Mouse (Mus musculus) ZHBTc4 (cell line): ENCODE results near the gene Sc5d.

ENCODE experiments used
- DNase-seq: peaks from one replicate; pipeline ENCODE4 v3.0.0-alpha.2; 2011; ENCODE audit warnings: low read depth, low spot score

The Sc5d gene

DNA sequence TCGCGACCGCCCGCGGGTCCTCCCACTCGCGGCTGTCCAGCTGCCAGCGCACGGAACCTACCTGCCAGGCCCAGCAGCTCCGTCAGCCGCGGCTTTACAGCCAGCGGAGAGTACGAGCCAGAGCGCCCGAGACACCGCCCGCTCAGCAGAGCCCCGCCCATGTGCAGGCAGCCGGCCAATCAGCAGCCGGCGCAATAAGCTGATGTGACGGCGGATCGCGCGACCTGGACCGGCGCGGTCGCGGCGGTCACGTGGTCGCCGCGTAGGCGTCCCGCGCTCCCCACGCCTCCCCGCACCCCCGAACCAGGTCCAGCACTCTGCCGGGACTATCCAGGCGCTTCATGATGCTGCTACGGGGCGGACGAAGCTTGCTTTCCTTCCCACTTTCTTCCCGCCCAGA lies at the start of gene Sc5d:
Sc5d (minus strand) TSS at position 112 of the 400 bp plus-strand sequence.
- DNase-seq = peak; percentile 97

DNA sequence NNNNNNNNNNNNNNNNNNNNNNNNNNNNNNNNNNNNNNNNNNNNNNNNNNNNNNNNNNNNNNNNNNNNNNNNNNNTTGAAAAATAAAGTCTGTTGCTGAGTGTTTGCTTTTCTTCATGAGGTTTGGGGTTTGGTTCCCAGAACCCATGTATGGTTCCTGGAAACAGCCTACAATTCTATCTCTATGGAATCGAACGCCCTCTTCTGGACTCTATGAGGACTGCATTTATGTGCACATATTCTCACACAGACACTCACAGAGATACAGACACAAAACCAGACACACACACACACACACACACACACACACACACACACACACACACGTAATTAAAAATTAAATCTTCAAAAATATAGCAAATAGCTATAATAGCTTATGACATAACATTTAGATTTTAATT lies 47.3 kb upstream of the Sc5d start:
- peak; percentile 59 for DNase-seq

DNA sequence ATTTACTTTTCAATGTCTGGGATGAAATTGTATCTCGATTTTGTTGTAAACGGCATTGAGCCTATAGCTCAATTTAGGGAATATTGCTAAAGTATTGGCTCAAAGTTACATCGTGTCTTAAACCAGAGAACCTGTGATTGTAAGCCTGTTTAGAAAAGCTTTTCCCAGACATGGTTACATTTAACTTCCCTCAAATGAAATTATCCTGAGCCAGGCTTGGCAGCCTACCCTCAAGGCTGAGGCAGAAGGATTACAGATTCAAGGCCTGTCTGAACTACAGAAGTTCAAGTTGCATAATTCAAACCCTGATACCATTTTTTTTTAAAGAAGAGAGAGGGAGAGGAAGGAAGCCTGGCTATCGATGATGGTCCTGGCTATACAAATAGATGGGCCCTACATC lies 39.8 kb upstream of the Sc5d start:
- no peak for DNase-seq

DNA sequence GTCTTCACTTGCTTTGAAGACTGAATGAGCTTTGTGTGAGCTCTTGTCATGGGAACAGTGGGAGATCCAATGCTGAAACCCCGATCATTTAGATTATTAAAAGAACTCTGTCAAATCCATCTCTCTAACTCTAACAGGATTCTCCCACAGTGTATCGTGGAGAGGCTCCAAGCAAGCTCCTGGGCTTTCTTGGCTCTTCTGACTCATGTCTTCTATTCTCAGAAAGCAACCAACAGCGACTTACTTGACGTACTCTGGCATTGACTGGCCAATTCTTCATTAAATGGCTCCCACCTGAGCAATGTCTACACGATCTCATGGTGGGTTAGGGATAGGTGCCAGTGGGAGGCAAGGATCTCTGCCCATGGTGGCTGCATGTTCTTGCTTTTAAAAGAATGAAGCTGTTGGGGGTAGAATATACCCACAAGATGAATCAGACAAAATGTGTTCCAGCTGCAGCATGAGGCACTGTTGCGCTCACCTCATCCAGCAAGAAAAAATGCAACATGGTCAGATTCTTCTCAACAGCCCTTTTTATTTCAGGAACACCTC lies 37.1 kb upstream of the Sc5d start:
- DNase-seq = no peak

DNA sequence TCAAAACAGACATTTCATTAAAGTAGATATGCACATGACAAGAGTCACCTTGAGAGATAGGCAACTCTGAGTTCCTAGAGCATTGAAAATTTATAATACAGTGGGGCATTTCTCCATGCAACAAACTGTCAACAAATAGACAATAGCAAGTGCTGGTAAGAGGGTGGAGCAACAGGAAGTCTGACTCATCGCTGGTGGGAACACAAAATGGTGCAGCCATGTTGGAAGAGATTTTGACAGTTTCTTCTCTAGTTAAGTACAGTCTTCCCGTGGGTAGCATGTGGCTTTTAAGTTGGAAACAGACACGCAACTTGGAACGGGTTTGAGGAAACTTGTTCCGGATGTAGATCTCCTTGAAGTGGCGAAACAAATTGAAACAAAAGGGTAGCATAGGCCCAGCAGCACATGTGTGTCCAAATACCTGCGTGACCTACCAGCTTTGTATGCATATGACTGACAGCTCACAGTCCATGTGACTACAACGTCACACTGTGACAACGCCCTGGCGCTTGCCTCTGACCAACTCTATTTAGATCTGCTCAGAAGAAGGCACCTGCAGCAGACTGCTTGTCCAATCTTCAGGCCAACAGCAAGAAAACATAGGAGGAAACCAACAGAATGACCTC lies 32.4 kb upstream of the Sc5d start:
- DNase-seq = no peak

DNA sequence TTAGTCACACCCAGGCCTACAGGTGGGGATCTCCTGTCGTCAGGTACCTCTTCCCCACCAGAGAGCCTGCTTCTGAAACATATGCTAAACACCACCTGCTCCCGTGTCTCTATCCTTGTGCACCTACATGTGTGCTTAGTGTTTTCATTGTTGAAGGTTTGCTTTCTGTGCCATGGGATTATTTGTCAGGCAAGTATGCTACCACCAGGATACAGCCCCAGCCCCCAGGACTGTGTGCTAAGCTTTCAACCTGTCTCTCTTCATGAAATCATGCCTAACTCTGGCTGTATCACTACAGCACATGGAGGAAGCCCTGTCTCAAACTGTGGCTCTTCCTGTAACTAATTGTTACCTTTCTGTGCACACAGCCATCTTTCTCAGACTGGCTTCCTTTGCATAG lies 30.1 kb upstream of the Sc5d start:
- no peak for DNase-seq

DNA sequence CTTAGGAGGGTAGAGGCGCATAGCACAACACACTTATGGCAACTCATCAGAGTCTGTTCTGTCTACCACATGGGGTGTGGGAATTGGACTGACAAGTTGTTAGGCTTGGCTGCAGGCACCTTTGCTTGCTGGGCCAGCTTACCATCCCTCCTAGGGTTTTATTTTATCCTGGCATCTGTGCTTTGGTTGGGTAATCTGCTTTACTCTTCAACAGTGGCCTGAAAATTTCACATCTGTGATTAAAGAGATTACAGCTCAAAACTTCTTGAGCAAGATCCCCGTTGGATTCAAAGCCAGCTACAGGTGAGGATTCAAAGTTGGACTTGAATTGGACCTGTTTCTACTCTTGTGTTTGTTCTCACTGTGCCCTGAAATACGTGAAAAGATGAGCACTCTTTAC lies 29.5 kb upstream of the Sc5d start:
- DNase-seq = no peak

DNA sequence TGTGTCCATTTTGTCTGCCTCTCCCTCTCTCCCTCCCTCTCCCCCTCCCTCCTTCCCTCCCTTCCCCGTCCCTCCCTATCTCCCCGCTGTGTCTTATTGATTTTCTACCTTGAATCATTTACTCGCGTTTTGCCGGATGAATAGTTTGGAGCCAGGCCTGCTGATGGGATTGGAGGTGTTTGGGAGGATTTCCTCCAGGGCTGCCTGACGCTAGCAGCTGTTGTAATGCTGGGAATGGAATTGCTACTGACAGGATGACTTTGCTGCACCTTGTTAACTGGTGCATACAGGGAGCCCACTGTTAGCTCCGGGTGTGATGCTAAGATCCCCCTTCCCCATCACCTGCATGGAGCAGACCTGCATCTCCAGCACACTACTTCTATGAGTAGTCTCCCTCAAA lies 29.0 kb upstream of the Sc5d start:
- no peak for DNase-seq

DNA sequence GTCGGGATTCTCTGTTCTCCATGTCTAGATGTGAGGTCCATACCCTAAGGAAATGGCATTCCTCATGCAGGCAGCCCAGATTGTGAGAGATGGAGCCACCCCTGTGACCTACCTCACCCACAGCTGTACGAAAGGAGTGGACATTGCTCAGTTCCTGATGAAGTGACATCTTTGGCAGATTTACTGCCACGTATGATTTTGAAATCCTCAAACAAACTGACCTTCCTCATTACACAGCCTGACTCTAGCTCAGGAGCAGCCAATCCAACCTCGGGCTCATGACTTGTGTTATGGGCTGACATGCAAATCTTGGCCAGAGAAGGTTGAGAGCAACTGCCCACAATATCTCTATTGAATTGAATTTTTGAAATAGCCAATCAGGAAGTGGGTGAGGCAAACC lies 15.6 kb upstream of the Sc5d start:
- no peak for DNase-seq

DNA sequence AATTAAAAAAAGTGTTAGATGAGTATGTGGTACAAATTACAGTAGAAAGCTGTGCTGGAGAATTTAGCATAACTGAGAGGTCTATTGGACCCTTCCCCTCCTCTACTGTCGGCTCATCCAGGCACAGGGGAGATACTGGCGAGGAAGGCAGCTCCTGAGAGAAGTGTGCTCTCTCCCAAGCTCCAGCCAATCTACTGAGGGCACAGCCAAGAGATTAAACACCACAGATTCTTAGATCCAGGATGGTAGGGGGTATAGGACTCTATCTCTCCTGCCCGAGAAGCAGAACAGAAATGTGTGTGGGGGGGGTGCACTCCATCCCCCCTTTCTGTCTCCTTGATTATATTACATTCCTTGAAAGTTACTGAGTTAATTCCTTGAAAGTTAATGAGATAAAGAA lies 14.0 kb upstream of the Sc5d start:
- DNase-seq = no peak

DNA sequence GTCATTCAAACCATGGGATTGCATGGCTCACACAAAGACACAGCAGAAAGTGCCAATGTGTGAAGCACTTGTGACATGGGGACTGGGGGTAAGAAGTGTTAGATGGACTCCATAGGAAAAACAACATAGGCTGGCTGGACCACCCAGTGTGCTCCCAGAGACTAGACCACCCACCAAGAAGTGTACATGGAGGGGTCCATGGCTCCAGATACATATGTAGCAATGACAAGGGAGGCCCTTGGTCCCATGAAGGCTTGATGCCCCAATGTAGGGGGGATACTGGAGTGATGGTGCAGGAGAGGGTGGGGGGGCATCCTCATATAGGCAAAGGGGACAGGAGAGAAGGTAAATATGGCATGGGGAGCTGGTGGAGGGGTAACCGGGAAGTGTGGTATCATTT lies 13.6 kb upstream of the Sc5d start:
- DNase-seq = no peak

DNA sequence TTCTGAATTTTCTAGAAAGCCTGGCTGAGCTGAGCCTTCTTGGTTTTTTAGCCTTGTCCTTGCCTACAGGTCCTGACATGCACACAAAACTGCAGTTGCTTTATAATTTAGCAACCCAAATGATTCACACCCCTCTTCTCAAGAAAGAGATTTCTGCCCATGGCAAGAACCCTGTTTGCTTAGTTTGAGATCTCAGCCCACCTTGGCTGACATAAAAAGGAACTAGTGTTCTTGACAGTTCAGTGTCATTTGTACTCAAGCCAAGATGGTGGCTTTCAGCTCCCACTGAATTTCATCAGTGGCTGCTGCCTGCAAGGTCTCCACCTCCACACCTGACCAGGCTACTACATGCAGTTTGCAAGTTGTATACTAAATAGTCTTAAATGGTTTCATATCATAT lies 13.1 kb upstream of the Sc5d start:
- no peak for DNase-seq

DNA sequence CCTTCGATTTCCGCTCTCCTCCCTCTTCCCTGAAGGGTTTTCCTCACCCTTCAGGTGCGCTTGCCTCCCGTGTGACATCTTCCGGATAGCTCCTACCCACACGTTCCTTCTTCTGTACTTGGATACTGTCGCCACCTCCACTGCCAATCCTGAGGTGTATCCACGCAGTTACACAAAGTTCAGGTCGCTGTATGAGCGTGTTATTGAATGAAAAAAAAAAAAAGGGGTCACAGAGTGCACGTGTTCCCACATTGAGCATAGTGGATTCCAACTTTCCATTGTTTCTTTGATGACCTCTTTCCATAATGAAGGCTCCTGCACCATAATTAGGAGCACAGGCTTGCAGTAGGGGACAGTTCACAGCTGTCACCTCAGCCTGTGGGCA lies 11.7 kb upstream of the Sc5d start:
- DNase-seq = peak; percentile 6

DNA sequence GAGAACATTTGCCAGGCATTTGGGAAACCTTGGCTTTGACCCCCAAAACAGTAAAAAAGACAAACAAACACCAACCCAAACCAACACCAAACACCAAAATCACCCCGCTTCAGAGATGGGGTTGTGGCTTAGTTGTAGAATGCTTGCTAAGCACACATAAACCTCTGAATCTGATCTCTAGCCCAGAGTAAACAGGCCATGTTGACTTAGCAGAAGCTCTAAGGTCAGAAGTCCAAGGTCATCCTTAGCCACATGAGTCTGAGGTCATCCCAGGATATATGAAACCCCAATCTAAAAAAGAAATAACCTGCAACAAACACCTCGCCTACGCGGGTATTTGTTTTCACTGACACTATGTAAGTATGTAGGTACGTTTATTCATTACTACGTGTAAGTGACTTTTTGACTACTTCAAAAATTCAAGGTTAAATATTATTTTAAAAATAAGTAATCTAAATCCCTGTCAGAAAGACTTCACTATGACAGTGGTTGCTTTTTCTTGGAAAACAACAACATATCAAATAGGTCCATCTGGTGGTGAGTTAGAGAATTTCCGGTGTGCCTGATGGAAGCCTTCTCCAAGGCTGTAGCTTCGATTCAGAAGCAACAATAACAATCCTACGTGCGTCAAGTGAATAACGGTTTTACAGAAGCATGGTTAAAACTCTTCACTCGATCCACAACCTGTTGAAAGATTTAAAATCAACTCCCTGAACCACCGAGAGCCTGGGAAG lies 11.1 kb upstream of the Sc5d start:
- peak; percentile 38 for DNase-seq

DNA sequence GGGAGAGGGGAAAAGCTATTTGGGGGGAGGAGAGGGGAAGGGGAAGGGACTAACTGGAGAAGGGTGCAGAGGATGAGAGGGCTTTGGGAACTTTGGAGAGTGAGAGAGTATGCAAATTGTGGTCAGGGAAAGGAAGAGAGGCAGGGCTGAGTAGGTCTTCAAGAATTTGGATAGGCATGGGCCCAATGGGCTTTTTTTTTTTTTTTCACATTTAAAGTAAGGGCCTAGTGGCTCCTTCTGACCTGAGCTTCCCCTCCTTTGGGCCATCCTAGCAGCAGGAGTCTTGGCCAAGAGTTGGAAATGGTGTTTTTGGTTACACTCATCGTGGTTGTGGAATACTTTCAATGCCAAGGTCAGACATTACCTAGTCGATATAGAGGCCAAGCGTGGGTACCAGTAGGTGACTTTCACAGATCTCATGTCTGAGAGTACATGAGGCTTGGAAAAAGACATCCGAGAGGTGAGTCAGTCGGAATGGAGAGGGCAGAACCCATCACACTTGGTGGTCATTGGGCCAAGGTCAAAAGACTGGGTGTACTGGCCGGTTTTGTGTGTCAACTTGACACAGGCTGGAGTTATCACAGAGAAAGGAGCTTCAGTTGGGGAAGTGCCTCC lies 9.7 kb upstream of the Sc5d start:
- no peak for DNase-seq

DNA sequence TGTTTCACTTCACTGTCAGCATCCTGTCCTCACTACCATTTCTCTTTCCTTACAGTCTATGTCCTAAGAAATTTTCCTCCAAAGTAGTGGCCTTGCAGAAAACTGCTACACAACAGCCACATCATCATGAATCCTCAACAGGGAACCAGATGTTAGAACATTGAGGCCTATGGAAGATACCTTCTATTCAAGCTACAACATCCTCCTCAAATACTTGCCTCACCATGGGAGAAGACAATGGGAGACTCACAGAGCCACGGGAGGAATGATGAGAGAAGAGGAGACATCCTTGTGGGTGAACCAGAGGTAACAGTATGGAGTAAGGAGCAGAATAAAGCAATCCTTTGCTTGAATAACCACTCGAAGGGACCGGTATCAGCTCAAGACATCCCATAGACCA lies 9.1 kb upstream of the Sc5d start:
- DNase-seq = no peak

DNA sequence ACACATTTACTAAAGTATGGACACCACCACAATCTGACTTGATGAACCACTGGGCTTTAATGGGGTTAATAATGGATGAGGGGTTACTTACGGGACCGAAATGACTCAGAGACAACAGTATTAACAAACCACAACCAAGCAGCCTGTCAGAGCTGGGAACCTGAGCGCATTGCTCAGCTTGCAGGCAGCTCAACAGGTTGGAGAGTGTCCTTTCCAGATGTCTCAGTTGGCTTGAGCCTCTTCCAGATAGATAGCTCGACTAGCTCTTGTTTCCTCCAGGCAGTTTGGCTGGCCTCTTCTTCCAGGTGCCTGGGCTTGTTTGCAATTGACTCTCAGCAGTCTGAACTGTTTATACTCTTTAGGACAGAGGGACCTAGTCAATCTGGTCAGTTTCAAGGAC lies 8.6 kb upstream of the Sc5d start:
- DNase-seq = no peak

DNA sequence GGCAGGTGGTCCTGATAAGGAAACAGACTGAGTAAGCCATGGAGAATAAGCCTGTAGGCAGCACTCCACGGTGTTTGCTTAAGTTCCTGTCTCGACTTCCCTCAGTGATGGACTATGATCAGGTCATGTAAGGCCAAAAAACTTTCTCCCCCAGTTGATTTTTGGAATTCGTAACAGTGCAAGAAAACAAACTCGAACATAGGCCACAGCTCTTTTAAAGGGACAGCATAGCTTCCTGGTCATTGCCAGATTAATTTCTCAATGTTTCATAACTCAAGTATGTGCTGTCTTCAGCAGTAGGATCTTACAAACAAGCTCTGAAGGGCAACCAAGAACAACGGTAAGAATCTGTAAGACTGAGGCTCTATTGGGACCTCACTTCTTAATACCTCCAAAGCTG lies 7.4 kb upstream of the Sc5d start:
- DNase-seq = no peak

DNA sequence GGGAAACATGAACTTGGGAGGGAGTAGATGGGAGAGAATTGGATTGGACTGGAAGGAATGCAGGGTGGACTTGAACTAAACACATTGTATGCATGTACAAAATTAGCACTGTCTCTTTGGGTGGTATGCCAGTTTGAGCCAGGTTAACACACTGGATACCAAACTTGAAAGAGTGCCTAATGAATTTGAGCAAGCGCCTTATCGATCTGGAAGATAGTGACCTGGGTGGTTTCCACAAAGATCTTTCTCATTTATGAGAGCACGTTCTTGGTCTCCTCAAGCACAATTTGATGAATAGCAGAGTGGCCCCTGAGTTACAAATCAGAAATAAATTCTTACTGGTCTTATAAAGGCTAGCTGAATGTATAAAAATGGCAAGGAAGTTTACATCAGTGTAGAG lies 6.6 kb upstream of the Sc5d start:
- DNase-seq = no peak

DNA sequence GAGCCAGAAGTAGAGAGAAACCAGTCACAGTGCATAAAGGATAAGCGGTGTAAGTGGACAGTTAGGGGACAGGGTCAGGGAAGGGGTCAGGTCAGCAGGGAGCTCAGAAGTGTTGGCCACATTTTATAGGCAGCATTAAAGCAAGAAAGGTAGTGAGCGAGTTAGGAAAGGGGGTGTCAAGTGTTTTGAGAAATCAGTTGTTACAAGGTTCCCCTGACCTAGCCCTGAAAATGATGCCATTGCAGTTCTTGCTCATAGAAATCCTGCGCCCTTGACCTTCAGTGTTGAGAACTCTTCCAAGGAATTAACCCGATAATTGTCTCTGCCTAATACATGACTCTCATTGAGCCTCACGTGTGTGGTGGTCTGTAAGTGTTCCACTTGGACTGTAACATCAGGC lies 6.0 kb upstream of the Sc5d start:
- no peak for DNase-seq

DNA sequence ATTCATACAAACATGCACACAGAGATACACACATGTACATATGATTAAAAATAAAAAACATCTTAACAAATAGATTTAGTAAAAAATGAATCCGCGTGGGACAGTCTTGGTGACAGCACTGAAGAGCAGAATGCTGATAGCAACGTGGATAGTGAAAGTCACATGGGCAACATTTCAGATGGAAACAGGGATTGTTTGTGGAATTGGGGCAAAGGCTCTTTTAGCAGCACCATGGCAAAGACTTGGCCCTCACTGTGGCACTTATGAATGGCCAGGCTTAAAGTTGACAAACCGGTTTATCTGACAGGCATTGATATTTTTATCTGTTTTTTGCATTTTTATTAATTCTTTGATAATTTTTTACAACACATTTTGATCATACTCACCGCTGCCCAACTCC lies 4.3 kb upstream of the Sc5d start:
- DNase-seq = no peak

DNA sequence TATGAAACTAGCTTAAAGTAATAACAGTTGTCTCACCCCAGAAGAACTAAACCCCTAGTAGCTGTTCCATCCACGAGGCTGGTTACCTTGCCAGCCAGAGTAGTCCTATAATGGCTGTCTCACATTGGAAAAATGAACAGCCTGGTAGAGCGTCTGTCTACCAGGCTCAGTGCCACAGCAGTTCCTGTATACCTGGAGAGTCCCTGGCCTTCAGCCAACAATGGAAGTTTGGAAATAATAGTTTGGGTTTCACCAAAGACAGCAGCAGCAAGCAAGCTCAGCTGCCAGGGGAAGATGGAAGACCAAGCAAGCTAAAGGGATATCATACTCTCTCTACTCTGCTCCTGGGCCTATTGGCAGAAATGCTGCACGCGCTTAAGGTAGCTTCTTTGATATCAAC lies 1.3 kb upstream of the Sc5d start:
- DNase-seq = no peak

DNA sequence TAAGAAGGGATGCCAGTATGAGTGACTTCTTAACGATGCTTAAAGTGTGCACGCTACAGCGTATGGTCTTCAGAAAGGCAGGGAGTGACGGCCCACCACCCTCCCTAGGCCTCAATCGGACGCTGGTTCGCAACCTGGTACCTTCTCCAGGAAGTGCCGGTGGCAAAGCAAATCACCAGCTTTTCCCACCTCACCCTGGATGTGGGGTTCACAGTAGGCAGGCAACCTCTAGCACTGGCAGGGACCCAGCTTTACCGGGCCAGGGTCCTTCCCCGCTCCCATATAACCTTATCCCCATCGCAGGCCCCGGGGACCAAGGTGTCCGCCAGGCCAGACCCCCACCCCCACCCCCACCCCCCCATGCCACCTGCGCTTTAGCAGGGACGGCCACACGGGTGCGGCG lies 346 bp downstream of the Sc5d start:
- DNase-seq = peak; percentile 34
